Mouse (Mus musculus): Measurements from ENCODE around the gene Plcb3. TPM values are rescaled to one million over a fixed set of nuclear protein-coding genes. Genes with fewer than 3 reads are reported as not detected.

Gene Plcb3
- polyA plus RNA-seq, 1 experiment from 2014 or later, result 138 TPM

DNA sequence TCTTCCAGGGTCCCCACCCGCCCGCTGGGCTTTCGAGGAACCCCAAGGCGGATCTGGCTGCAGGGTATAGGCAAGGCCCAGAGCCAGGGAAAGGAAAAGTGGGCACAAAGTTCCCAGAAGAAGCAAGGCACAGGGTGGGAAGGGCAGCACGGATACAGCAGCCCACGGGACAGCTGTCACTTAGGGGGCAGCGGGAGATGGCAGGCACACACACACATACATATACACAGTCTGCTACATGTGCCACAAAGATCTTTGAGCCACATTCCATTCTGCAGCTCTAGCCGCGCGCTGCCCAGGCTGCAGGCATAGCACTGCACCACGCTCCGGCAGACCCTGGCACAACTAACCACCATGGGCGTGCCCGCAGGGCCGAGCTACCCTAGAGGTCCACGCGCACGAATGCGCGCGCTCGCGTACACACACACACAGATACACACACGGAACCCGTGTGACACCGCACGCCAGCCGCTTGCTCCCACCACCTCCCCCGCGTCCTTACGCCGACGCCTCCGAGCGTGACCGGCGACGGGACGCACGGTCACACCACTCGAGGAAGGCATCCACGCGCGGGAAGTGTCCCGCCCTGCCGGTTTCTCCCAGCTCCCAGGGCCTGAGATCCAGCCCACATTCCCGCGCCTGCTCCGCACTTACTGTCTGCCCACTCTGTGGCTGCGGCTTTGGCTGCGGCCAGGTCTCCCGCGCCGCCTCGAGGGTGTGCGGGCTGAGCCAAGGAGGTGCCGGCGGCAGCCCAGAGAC is 42.7 kb downstream of the Plcb3 start:
- peak overlapping the region; percentile 75 for H3K4me2 ChIP-seq (ENCODE audit: low read length)
- H3K27me3 ChIP-seq (replicated peaks; ENCODE audit: control insufficient read depth, insufficient read depth, low read length), result peaks cover 69% of the 10 kb centered on the region
- WGBS, result 4% methylated on average over 57 of the region's 58 CpGs
- no peaks in the 10 kb centered on the region for H3K36me3 ChIP-seq (ENCODE audit: control insufficient read depth, insufficient read depth, low read length)
- peaks cover 6% of the 10 kb centered on the region for H3K4me1 ChIP-seq (replicated peaks; ENCODE audit: control insufficient read depth, insufficient read depth, low read length)
- no peak overlapping the region for H3K27ac ChIP-seq (ENCODE audit: low read depth)
- peak overlapping the region; percentile 36 for H3K4me3 ChIP-seq (ENCODE audit: low read depth, low read length)
- DNase-seq (ENCODE audit: low spot score) (no peak), ATAC-seq (replicated peaks; ENCODE audit: low FRiP score, low TSS enrichment, low read depth) (peak; percentile 49)
- 0 out of 2 replicates have a peak overlapping the region, but pooled peaks have one; percentile 37 for H3K9ac ChIP-seq (ENCODE audit: low read length)
- no peaks in the 10 kb centered on the region for H3K9me3 ChIP-seq (ENCODE audit: control insufficient read depth, low read length)

DNA sequence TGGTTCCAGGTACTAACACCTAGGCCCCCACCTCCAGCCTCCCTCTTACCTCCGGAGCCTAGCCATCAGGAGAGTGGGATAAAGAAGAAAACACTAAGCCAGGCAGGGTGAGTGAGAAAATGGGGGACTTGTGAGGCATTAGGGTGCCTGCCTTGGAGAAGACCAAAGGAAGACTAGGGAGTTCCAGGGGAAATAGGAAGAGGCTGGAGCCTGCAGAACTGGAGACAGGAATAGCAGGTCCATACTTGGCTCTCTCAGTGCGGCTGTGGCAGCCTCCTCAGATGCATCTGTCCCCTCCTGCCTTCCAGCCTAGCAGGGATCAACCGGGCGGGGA is 43.2 kb downstream of the Plcb3 start:
- Histone ChIP-seq H3K9ac (ENCODE audit: low read length) (no peak overlapping the region), H3K9me3 (ENCODE audit: control insufficient read depth, low read length) (no peaks in the 10 kb centered on the region), H3K4me1 (replicated peaks; ENCODE audit: control insufficient read depth, insufficient read depth, low read length) (peaks cover 6% of the 10 kb centered on the region), H3K36me3 (ENCODE audit: control insufficient read depth, insufficient read depth, low read length) (no peaks in the 10 kb centered on the region), H3K4me2 (ENCODE audit: low read length) (no peak overlapping the region; the same call in 1 of the 2 replicates), H3K4me3 (ENCODE audit: low read depth, low read length) (peak overlapping the region; percentile 36; the same call in 1 of the 2 replicates), H3K27me3 (replicated peaks; ENCODE audit: control insufficient read depth, insufficient read depth, low read length) (peaks cover 74% of the 10 kb centered on the region), H3K27ac (ENCODE audit: low read depth) (no peak overlapping the region)
- 31% methylated on average over 4 of the region's 4 CpGs for WGBS
- no peak for ATAC-seq (replicated peaks; ENCODE audit: low FRiP score, low TSS enrichment, low read depth)
- DNase-seq (ENCODE audit: low spot score), result no peak

GRCm38 (mm10) chr19:6932018-6932417 is 44.3 kb downstream of the Plcb3 start:
- H3K27me3 ChIP-seq (replicated peaks; ENCODE audit: control insufficient read depth, insufficient read depth, low read length), result peaks cover 85% of the 10 kb centered on the region
- 58% methylated on average over 1 of the region's 1 CpGs for WGBS
- no peak for ATAC-seq (replicated peaks; ENCODE audit: low FRiP score, low TSS enrichment, low read depth)
- DNase-seq (ENCODE audit: low spot score), result no peak
- no peak overlapping the region for H3K27ac ChIP-seq (ENCODE audit: low read depth)
- no peaks in the 10 kb centered on the region for H3K9me3 ChIP-seq (ENCODE audit: control insufficient read depth, low read length)
- H3K36me3 ChIP-seq (ENCODE audit: control insufficient read depth, insufficient read depth, low read length), result no peaks in the 10 kb centered on the region
- no peak overlapping the region for H3K4me3 ChIP-seq (ENCODE audit: low read depth, low read length)
- no peak overlapping the region for H3K4me2 ChIP-seq (ENCODE audit: low read length)
- peaks cover 6% of the 10 kb centered on the region for H3K4me1 ChIP-seq (replicated peaks; ENCODE audit: control insufficient read depth, insufficient read depth, low read length)
- no peak overlapping the region for H3K9ac ChIP-seq (ENCODE audit: low read length)

- Histone ChIP-seq H3K27ac (ENCODE audit: low read depth) (no peak overlapping the region), H3K36me3 (ENCODE audit: control insufficient read depth, insufficient read depth, low read length) (no peaks in the 10 kb centered on the region), H3K4me3 (ENCODE audit: low read depth, low read length) (no peak overlapping the region), H3K4me1 (replicated peaks; ENCODE audit: control insufficient read depth, insufficient read depth, low read length) (peaks cover 6% of the 10 kb centered on the region), H3K9ac (ENCODE audit: low read length) (no peak overlapping the region), H3K4me2 (ENCODE audit: low read length) (no peak overlapping the region), H3K9me3 (ENCODE audit: control insufficient read depth, low read length) (no peaks in the 10 kb centered on the region), H3K27me3 (replicated peaks; ENCODE audit: control insufficient read depth, insufficient read depth, low read length) (peaks cover 91% of the 10 kb centered on the region)
- DNase-seq (ENCODE audit: low spot score), result no peak
- no peak for ATAC-seq (replicated peaks; ENCODE audit: low FRiP score, low TSS enrichment, low read depth)
- WGBS, result 7% methylated on average over 2 of the region's 2 CpGs
Measured at GRCm38 (mm10) chr19:6931002-6931401, 45.3 kb downstream of the Plcb3 start.

DNA sequence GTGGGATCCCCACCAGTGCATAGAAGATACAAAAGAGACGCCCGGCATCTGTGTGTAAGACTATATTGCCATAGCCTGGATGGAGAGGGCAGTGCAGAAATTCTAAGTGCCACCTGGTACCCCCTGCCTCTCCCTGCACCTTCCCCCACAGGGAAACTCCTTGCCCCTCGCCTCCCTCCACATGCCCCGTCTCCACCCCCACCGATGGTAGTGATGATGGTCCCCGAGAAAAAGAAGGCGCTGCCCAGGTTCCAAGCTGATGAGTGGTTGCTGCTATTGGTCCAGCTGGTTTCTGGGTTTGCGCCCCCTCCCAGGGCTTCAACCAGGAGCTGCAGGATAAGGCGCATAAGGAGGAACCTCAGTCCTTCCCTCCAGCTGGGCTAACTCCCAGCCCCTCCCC is 48.2 kb downstream of the Plcb3 start:
- WGBS, result 12% methylated on average over 9 of the region's 9 CpGs
- no peaks in the 10 kb centered on the region for H3K36me3 ChIP-seq (ENCODE audit: control insufficient read depth, insufficient read depth, low read length)
- no peak overlapping the region for H3K27ac ChIP-seq (ENCODE audit: low read depth)
- peaks cover 91% of the 10 kb centered on the region for H3K27me3 ChIP-seq (replicated peaks; ENCODE audit: control insufficient read depth, insufficient read depth, low read length)
- no peaks in the 10 kb centered on the region for H3K9me3 ChIP-seq (ENCODE audit: control insufficient read depth, low read length)
- H3K4me2 ChIP-seq (ENCODE audit: low read length), result no peak overlapping the region
- no peak for ATAC-seq (replicated peaks; ENCODE audit: low FRiP score, low TSS enrichment, low read depth)
- peaks cover 6% of the 10 kb centered on the region for H3K4me1 ChIP-seq (replicated peaks; ENCODE audit: control insufficient read depth, insufficient read depth, low read length)
- no peak overlapping the region for H3K9ac ChIP-seq (ENCODE audit: low read length)
- H3K4me3 ChIP-seq (ENCODE audit: low read depth, low read length), result no peak overlapping the region
- DNase-seq (ENCODE audit: low spot score), result no peak

DNA sequence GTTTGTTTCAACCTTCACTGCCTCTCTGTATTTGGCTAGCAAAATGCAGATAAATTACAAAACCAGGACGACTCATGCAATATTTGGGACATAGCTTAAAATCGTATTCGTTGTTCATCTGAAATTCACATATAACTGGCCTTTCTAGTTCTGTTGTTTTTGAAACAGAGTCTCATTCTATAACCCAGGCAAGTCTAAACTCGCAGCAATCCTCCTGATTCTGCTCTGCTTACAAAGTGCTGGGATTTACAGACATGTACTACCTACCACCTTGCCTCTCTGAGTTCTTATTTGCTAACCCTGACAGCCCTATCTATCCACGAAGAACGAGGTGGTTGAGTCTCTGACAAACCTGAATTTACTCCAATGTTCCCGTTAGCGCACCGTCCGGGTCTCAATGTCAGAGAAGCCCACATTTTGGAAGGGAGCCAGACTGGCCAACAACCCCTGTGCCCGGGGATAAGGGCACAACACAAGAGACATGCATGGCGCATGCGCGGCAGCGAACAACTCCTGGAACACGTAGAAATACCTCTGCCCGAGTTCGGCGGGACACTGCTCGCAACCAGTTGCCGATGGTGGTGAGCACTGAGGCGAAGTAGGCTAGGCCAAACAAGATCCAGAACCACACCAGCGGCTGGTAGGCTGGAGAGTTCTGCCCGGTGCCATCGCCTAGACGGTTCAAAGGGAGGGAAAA is 49.6 kb downstream of the Plcb3 start:
- Histone ChIP-seq H3K4me2 (ENCODE audit: low read length) (peak overlapping the region; percentile 21), H3K27me3 (replicated peaks; ENCODE audit: control insufficient read depth, insufficient read depth, low read length) (peaks cover 80% of the 10 kb centered on the region), H3K9me3 (ENCODE audit: control insufficient read depth, low read length) (no peaks in the 10 kb centered on the region), H3K4me3 (ENCODE audit: low read depth, low read length) (peak overlapping the region; percentile 17), H3K27ac (ENCODE audit: low read depth) (no peak overlapping the region), H3K4me1 (replicated peaks; ENCODE audit: control insufficient read depth, insufficient read depth, low read length) (peaks cover 6% of the 10 kb centered on the region), H3K36me3 (ENCODE audit: control insufficient read depth, insufficient read depth, low read length) (no peaks in the 10 kb centered on the region), H3K9ac (ENCODE audit: low read length) (no peak overlapping the region)
- no peak for DNase-seq (ENCODE audit: low spot score)
- ATAC-seq (replicated peaks; ENCODE audit: low FRiP score, low TSS enrichment, low read depth), result no peak
- WGBS, result 17% methylated on average over 26 of the region's 26 CpGs

GRCm38 (mm10) chr19:6925611-6926329 is 50.5 kb downstream of the Plcb3 start:
- Histone ChIP-seq H3K9me3 (ENCODE audit: control insufficient read depth, low read length) (no peaks in the 10 kb centered on the region), H3K9ac (ENCODE audit: low read length) (no peak overlapping the region), H3K4me3 (ENCODE audit: low read depth, low read length) (peak overlapping the region; percentile 12), H3K27me3 (replicated peaks; ENCODE audit: control insufficient read depth, insufficient read depth, low read length) (peaks cover 70% of the 10 kb centered on the region), H3K4me2 (ENCODE audit: low read length) (peak overlapping the region; percentile 40), H3K36me3 (ENCODE audit: control insufficient read depth, insufficient read depth, low read length) (no peaks in the 10 kb centered on the region), H3K4me1 (replicated peaks; ENCODE audit: control insufficient read depth, insufficient read depth, low read length) (peaks cover 7% of the 10 kb centered on the region), H3K27ac (ENCODE audit: low read depth) (no peak overlapping the region)
- DNase-seq (ENCODE audit: low spot score) (no peak), ATAC-seq (replicated peaks; ENCODE audit: low FRiP score, low TSS enrichment, low read depth) (no peak)
- 9% methylated on average over 40 of the region's 40 CpGs for WGBS

- H3K9ac ChIP-seq (ENCODE audit: low read length), result no peak within 1 kb of the TSS
- WGBS, result 6% methylated on average over 9 of the region's 9 CpGs
- H3K27ac ChIP-seq (ENCODE audit: low read depth), result no peak within 1 kb of the TSS
- H3K9me3 ChIP-seq (ENCODE audit: control insufficient read depth, low read length), result no peaks in the 10 kb centered on the region
- no peaks in the 10 kb centered on the region for H3K36me3 ChIP-seq (ENCODE audit: control insufficient read depth, insufficient read depth, low read length)
- peaks cover 12% of the 10 kb centered on the region for H3K4me1 ChIP-seq (replicated peaks; ENCODE audit: control insufficient read depth, insufficient read depth, low read length)
- no peak for DNase-seq (ENCODE audit: low spot score)
- H3K4me3 ChIP-seq (ENCODE audit: low read depth, low read length), result peak within 1 kb of the TSS; percentile 14
- H3K27me3 ChIP-seq (replicated peaks; ENCODE audit: control insufficient read depth, insufficient read depth, low read length), result peaks cover 65% of the 10 kb centered on the region
- ATAC-seq (replicated peaks; ENCODE audit: low FRiP score, low TSS enrichment, low read depth), result no peak
- H3K4me2 ChIP-seq (ENCODE audit: low read length), result peak within 1 kb of the TSS; percentile 40
Measured at GRCm38 (mm10) chr19:6925307-6925573, 51.0 kb downstream of the Plcb3 start, which contains the start of gene Catsperz. Gene Catsperz (minus strand): TSS chr19:6925380.
